Mouse (Mus musculus) limb, embryonic 12.5 days (tissue): ENCODE results near the gene Crocc. TPM values are rescaled to one million over a fixed set of nuclear protein-coding genes. Genes with fewer than 3 reads are reported as not detected.

Experiments used
- ATAC-seq: fragments of 200-750 bp; cut with Nextera tagmentation; 2 replicates; pipeline ENCODE4 v1.8.0; 2017; ENCODE audit warnings: low read depth, moderate TSS enrichment; ENCODE audit not compliant: insufficient number of reproducible peaks, insufficient read depth, low FRiP score, low TSS enrichment
- H3K27ac ChIP-seq: fragments of 300-500 bp; sonication (generic); 2 replicates; pipeline ENCODE4 v1.5.1; 2016; ENCODE audit warnings: mild to moderate bottlenecking, moderate library complexity
- H3K27me3 ChIP-seq: fragments of 300-500 bp; sonication (generic); 2 replicates; pipeline ENCODE4 v1.6.1; 2016; ENCODE audit warnings: mild to moderate bottlenecking, moderate library complexity
- H3K36me3 ChIP-seq: fragments of 300-500 bp; sonication (generic); 2 replicates; pipeline ENCODE4 v1.6.1; 2016; ENCODE audit warnings: mild to moderate bottlenecking, moderate library complexity
- H3K4me1 ChIP-seq: fragments of 300-500 bp; sonication (generic); replicated peaks from 2 replicates; pipeline ENCODE4 v1.6.1; 2016
- H3K4me2 ChIP-seq: fragments of 300-500 bp; sonication (generic); 2 replicates; pipeline ENCODE4 v1.6.1; 2016; ENCODE audit warnings: mild to moderate bottlenecking, moderate library complexity
- H3K4me3 ChIP-seq: fragments of 300-500 bp; sonication (generic); replicated peaks from 2 replicates; pipeline ENCODE4 v1.5.1; 2016; ENCODE audit warnings: mild to moderate bottlenecking
- H3K9ac ChIP-seq: fragments of 300-500 bp; sonication (generic); replicated peaks from 2 replicates; pipeline ENCODE4 v1.6.1; 2016; ENCODE audit warnings: mild to moderate bottlenecking, moderate library complexity
- H3K9me3 ChIP-seq: fragments of 300-500 bp; sonication (generic); 2 replicates; pipeline ENCODE4 v1.6.1; 2016; ENCODE audit warnings: mild to moderate bottlenecking, moderate library complexity
- WGBS: fragments of 180-500 bp; shearing (Covaris S2); methylation state at CpG from one replicate; pipeline ENCODE4 v1.1.7; 2016; 5-methylcytosine and 5-hydroxymethylcytosine counted together
- polyA plus RNA-seq: library from polyadenylated mRNA; unstranded; fragments of >200 nt; fragmentation: Nextera tagmentation; extraction: Ambion mirVana; gene quantifications from 2 replicates; pipeline ENCODE4 v1.2.1, GENCODE M21; 2016

Crocc gene
- polyA plus RNA-seq: 11.1 and 13.2 TPM in 2 replicates

DNA sequence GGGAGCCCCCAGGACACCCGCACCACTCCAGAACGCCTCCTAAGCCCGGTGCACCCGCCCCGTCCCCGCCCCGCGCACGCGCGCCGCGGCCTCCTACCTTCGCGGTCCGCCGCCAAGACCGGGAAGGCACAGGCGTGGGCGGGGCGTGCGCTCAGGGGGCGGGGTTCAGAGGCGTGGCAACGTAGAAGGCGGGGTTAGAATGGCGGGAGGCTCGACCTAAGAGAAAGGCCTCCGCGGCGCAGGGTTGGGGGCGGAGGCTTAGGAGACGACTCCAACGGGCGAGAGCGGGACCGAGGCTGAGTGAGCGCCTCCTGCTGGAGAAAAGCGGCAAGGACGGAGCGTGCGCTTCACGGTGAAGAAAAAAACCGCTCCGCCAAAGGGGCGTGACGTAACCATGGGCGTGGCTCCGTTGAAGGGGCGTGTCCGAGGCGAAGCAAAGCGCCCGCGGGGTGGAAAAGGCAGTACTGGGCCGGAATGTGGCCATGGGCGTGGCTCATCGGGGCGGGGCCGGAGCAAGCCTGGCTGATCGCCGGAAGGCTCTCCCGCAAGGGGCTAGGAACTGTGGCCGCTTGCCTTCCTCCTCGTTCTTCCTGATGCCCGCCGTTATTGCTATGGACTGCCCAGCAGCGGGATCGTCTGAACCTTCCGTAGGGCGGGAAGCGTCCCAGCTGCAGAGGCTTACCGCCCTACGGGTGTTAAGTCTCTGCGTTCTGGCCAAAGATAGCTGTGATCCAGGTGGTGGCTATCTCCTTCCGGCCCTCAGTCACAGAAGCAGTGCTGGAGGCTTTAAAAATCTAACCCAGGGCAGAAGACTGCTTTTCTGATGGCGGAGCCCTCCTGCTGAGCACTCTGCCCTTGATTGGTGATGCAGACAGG is at the start of gene Crocc:
Gene Crocc (minus strand): TSS at position 125 of the 876 bp plus-strand sequence.
- ATAC-seq: peak; percentile 91
- no peaks in the 10 kb centered on the region for H3K9me3 ChIP-seq
- H3K9ac ChIP-seq: peak within 1 kb of the TSS; percentile 89
- no peaks in the 10 kb centered on the region for H3K27me3 ChIP-seq
- WGBS: under 1% methylated on average over 77 of the region's 77 CpGs
- H3K4me1 ChIP-seq: peaks cover 21% of the 10 kb centered on the region
- H3K36me3 ChIP-seq: peaks cover 32% of the 10 kb centered on the region
- H3K27ac ChIP-seq: peak within 1 kb of the TSS; percentile 92
- peak within 1 kb of the TSS; percentile 75 for H3K4me2 ChIP-seq
- H3K4me3 ChIP-seq: peak within 1 kb of the TSS; percentile 71

DNA sequence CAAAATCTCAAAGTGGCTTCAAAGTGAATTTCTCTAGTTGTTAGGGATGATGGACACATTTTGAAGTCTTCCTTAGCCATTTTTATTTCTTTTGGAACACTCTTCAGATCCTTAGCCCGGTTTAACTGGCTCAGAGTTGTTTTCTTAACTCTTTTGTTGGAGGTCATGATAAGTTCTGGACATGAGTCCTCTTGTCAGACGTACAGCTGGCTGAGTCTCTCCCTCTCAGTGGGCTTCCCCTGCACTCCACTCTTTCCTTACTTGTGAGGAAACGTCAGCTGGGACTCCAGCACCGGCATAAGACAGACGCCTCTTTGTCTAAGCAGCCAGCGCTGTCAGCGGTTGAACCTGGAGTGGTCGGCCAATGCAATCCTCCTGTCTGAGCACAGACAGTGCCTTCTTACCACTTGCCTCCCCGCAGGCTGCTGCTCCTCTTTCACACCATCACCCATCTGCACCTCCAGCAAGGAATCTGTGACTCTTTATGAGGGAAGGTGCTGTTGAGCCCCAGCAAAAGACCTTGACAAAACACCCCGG is 47.9 kb upstream of the Crocc start:
- no peak for ATAC-seq

DNA sequence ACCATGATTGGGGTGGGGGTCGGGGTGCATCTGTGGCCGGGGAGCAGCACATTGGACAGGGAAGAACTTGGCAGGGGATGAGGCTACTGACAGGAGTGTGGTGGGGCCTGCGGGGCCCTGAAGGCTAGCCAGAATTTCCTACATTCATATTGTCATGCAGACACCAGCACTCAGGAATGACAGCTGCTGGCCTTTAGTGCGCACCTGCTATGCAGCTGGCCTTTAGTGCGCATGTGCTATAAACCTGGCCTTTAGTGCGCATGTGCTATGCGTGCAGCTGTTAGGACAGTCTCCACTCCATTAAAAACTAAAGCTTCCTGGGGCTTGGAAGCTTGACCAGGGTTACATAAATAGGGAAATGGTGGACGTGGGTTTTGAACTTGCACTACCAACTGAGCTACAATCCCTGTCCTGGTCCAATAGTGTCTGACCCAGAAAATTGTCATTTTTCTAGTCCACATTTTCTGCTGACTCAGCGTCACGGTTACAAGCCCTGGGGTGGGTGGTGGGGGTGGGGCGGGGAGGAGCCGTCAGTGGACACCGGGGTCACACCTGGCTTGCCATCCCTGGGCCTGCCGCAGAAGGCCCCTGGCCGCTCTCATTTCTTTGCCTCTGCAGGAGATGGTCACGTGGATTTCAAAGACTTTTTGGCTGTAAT is 46.3 kb upstream of the Crocc start:
- Histone ChIP-seq H3K27ac (0 out of 2 replicates have a peak overlapping the region, but pooled peaks have one; percentile 20), H3K4me3 (no peak overlapping the region), H3K27me3 (no peaks in the 10 kb centered on the region; the same call in 1 of the 2 replicates), H3K9me3 (peaks cover 10% of the 10 kb centered on the region; the same call in 1 of the 2 replicates), H3K9ac (no peak overlapping the region), H3K4me1 (0 out of 2 replicates have a peak, but pooled peaks cover 3% of the 10 kb centered on the region), H3K36me3 (peaks cover 16% of the 10 kb centered on the region), H3K4me2 (no peak overlapping the region)
- WGBS: 76% methylated on average over 16 of the region's 16 CpGs
- no peak; the same call in 1 of the 2 replicates for ATAC-seq

More for the DNA sequence above, 47.9 kb upstream of the Crocc start:
- no peak overlapping the region for H3K4me3 ChIP-seq
- peak overlapping the region; percentile 41; the same call in 1 of the 2 replicates for H3K27ac ChIP-seq
- H3K4me1 ChIP-seq: 0 out of 2 replicates have a peak, but pooled peaks cover 3% of the 10 kb centered on the region
- no peak overlapping the region for H3K9ac ChIP-seq
- peaks cover 10% of the 10 kb centered on the region; the same call in 1 of the 2 replicates for H3K9me3 ChIP-seq
- WGBS: 53% methylated on average over 10 of the region's 10 CpGs
- H3K4me2 ChIP-seq: no peak overlapping the region
- no peaks in the 10 kb centered on the region for H3K27me3 ChIP-seq
- H3K36me3 ChIP-seq: peaks cover 32% of the 10 kb centered on the region

DNA sequence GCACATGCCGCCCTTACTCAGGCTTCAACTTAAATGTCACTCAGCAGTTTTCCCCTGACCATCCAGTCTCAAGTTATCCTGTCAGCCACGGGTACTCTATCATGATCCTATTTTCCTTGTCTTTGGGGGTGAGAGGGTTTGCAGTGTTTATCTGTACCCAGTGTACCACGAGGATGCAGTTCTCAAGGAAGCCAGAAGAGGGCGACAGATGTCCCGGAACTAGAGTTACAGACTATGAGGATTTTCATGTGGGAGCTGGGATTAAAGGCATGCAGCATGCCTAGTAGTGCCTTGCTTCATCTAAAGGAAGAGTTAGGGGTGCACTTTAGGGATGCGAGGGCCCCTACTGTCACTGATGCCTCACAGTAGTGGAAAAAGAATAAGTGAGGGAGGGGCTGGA is 41.5 kb upstream of the Crocc start:
- H3K4me3 ChIP-seq: no peak overlapping the region
- no peak overlapping the region for H3K4me2 ChIP-seq
- no peaks in the 10 kb centered on the region for H3K9me3 ChIP-seq
- H3K36me3 ChIP-seq: no peaks in the 10 kb centered on the region
- H3K27ac ChIP-seq: no peak overlapping the region
- peaks cover 1% of the 10 kb centered on the region; the same call in 1 of the 2 replicates for H3K4me1 ChIP-seq
- ATAC-seq: no peak
- H3K27me3 ChIP-seq: no peaks in the 10 kb centered on the region; the same call in 1 of the 2 replicates
- no peak overlapping the region for H3K9ac ChIP-seq
- WGBS: 62% methylated on average over 6 of the region's 6 CpGs

DNA sequence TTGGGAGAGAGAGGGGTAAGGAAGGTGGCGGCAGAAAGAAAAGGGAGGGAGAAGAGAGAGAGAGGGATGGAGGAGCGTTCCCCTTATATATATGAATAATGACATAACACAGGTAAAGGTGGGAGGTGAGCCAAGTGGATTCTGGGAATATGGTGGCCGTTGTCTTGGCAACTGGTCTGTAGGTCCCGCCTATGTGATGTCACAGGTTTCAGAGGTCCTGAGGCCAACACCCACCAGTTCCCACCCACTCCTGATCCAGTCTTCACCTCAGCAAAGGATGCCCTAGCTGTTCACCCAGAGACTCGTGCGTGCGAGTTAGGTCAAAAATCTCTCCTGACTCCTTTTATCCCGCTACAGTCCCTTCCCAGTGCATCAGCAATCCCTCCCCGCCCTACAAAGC is 40.9 kb upstream of the Crocc start:
- Histone ChIP-seq H3K36me3 (no peaks in the 10 kb centered on the region), H3K27ac (no peak overlapping the region), H3K4me3 (no peak overlapping the region), H3K27me3 (no peaks in the 10 kb centered on the region; the same call in 1 of the 2 replicates), H3K4me2 (no peak overlapping the region), H3K9me3 (no peaks in the 10 kb centered on the region), H3K4me1 (peaks cover 4% of the 10 kb centered on the region; the same call in 1 of the 2 replicates), H3K9ac (no peak overlapping the region)
- 91% methylated on average over 9 of the region's 9 CpGs for WGBS
- no peak for ATAC-seq

DNA sequence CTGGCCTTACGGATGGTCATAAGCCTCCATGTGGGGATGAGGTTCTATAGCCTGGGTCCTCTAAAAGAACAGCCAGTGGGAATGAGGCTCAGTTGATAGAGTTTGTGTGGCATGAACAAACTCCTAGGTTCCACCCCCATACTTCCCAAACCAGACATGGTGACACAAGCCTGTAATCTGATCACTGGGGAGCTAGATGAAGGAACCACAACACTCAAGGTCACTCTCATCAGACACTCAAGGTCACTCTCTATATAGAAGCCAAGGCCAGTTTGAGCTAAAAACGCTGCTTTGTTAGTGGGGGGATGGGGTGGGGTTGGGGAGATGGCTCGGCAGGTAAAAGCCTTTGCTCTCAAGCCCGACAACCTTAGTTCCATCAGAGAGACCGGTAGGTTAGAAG is 39.6 kb upstream of the Crocc start:
- Histone ChIP-seq H3K27ac (no peak overlapping the region), H3K4me1 (peaks cover 4% of the 10 kb centered on the region; the same call in 1 of the 2 replicates), H3K27me3 (no peaks in the 10 kb centered on the region; the same call in 1 of the 2 replicates), H3K9ac (no peak overlapping the region), H3K9me3 (no peaks in the 10 kb centered on the region), H3K4me3 (no peak overlapping the region), H3K36me3 (no peaks in the 10 kb centered on the region), H3K4me2 (no peak overlapping the region)
- no peak for ATAC-seq
- WGBS: 77% methylated on average over 5 of the region's 5 CpGs

DNA sequence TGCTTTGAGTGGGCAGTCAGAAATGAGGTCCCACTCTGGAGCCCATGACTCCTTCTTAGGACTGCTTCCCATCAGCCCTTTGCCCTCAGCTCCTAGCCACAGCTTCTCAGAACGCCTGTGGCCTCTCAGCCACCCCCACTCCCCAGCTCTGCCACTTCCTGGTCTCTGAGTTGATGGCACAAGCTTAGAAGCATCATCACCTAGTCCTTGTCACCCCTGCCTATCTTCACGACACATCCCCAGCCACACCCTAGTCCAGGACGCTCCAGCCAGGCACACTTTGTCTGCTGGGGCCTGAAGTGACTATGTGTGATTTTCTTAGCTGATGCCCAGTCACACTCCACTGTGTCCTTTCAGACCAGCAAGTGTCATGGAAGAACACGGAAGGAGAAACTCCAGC is 38.6 kb upstream of the Crocc start:
- H3K4me1 ChIP-seq: peaks cover 4% of the 10 kb centered on the region; the same call in 1 of the 2 replicates
- ATAC-seq: no peak
- H3K4me3 ChIP-seq: no peak overlapping the region
- no peak overlapping the region for H3K9ac ChIP-seq
- WGBS: 70% methylated on average over 4 of the region's 4 CpGs
- no peaks in the 10 kb centered on the region for H3K9me3 ChIP-seq
- no peak overlapping the region for H3K27ac ChIP-seq
- no peak overlapping the region for H3K4me2 ChIP-seq
- H3K27me3 ChIP-seq: no peaks in the 10 kb centered on the region; the same call in 1 of the 2 replicates
- H3K36me3 ChIP-seq: no peaks in the 10 kb centered on the region

DNA sequence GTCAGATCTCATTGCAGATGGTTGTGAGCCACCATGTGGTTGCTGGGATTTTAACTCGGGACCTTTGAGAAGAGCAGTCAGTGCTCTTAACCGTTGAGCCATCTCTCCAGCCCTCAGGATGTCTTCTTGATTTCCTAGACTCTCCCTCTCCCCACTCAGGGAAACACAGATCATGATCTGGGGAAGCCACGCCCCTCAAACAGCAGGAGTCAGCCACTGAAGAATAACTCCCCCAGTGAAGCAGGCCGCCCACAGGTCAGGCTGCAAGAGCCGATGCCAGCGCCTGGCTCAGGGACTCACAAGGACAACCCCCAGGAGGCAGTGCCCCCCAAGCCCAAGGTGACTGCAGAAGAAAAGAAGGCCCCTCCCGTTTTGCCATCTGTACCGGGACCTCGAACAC is 36.4 kb upstream of the Crocc start:
- Histone ChIP-seq H3K4me3 (no peak overlapping the region), H3K4me1 (peaks cover 4% of the 10 kb centered on the region; the same call in 1 of the 2 replicates), H3K4me2 (no peak overlapping the region), H3K36me3 (no peaks in the 10 kb centered on the region), H3K27ac (no peak overlapping the region), H3K9ac (0 out of 2 replicates have a peak overlapping the region, but pooled peaks have one; percentile 19), H3K27me3 (no peaks in the 10 kb centered on the region), H3K9me3 (no peaks in the 10 kb centered on the region)
- 33% methylated on average over 9 of the region's 9 CpGs for WGBS
- ATAC-seq: no peak

DNA sequence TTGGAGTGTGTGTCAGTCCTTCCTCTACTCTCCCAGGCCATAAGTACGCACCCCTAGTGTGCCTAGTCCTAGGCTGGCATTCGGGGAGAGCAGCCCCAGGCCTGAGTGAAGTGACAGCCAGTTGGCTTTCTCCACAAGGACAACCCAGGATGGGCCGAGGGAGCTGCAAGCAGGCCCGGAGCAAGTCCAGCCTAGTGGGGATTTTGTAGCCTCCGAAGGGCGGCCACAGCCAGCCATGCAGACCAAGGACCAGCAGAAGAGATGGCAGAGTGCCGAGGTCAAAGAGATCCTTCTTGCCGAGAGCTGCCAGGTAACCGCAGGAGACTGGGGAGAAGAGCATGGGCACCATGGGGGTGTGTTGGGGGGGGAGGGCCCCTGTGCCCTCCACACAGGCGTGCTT is 34.7 kb upstream of the Crocc start:
- Histone ChIP-seq H3K9me3 (no peaks in the 10 kb centered on the region), H3K27ac (no peak overlapping the region), H3K27me3 (no peaks in the 10 kb centered on the region), H3K4me1 (peaks cover 4% of the 10 kb centered on the region; the same call in 1 of the 2 replicates), H3K9ac (no peak overlapping the region), H3K36me3 (no peaks in the 10 kb centered on the region), H3K4me3 (no peak overlapping the region), H3K4me2 (no peak overlapping the region)
- WGBS: 74% methylated on average over 10 of the region's 10 CpGs
- no peak for ATAC-seq

DNA sequence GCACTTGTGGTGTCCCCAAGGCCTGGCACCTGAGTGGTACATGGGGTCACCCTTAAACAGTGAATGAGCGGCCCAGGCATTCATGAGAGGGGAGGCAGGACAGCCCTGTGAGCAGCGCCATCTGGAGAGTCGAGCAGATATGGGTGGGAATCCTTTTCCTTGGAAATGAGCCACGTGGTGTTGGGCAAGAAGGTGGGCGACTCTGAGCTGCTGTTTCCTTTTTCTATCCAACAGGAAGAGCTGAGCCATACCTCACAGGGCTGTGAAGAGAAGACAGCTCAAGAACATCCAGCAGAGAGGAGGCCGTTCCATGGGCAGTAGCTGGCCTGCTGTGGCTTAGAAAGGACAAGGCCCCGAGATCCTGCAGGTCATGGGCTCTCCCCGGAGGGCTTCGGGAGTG is 28.4 kb upstream of the Crocc start:
- Histone ChIP-seq H3K4me1 (no peaks in the 10 kb centered on the region), H3K9me3 (0 out of 2 replicates have a peak, but pooled peaks cover under 1% of the 10 kb centered on the region), H3K9ac (no peak overlapping the region), H3K4me3 (no peak overlapping the region), H3K36me3 (no peaks in the 10 kb centered on the region), H3K27me3 (no peaks in the 10 kb centered on the region), H3K27ac (no peak overlapping the region), H3K4me2 (no peak overlapping the region)
- ATAC-seq: no peak
- WGBS: 70% methylated on average over 9 of the region's 9 CpGs

DNA sequence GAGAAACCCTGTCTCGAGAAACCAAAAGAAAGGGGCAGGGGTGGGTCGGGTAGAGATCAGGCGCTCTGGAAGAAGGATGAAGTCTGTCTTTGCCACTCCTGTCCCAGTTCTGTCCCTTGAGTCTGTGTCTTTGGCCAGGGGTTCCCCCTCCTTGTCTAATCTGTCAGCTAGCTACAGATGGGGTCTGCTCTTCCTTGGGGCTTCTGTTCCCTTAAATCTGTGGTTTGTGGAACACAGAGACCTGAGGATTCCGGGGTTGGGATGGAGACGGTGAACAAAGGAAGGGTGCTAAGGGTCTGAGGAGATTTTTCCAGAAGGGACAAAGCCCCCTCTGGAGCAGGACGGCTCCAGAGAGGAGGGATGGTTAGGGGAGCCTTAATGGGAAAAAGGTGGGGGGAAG is 27.7 kb upstream of the Crocc start, which contains the start of gene Spata21:
Gene Spata21 (plus strand): TSS at position 301 of the 400 bp plus-strand sequence.
- H3K4me2 ChIP-seq: no peak within 1 kb of the TSS
- H3K4me1 ChIP-seq: no peaks in the 10 kb centered on the region
- no peaks in the 10 kb centered on the region for H3K27me3 ChIP-seq
- no peak within 1 kb of the TSS for H3K9ac ChIP-seq
- no peak within 1 kb of the TSS for H3K4me3 ChIP-seq
- 0 out of 2 replicates have a peak, but pooled peaks cover 5% of the 10 kb centered on the region for H3K9me3 ChIP-seq
- 63% methylated on average over 6 of the region's 6 CpGs for WGBS
- no peaks in the 10 kb centered on the region for H3K36me3 ChIP-seq
- no peak for ATAC-seq
- H3K27ac ChIP-seq: no peak within 1 kb of the TSS
